Mouse (Mus musculus): ENCODE data around the gene Agbl3.

GRCm38 (mm10) chr6:34889185-34889584, 109.0 kb downstream of the Agbl3 start:
- TF ChIP-seq CTCF (IDR thresholded peaks at IDR 0.05; ENCODE audit: borderline replicate concordance, insufficient read depth, low read depth, low read length) = no peak
- no peak for TF ChIP-seq POLR2A (IDR thresholded peaks at IDR 0.05; ENCODE audit: borderline replicate concordance, insufficient read depth, low read length)

All from cerebellum, adult 2 months (tissue).